Comparison of ENCODE assay signal across 9 mouse cellular contexts in the genomic region with DNA sequence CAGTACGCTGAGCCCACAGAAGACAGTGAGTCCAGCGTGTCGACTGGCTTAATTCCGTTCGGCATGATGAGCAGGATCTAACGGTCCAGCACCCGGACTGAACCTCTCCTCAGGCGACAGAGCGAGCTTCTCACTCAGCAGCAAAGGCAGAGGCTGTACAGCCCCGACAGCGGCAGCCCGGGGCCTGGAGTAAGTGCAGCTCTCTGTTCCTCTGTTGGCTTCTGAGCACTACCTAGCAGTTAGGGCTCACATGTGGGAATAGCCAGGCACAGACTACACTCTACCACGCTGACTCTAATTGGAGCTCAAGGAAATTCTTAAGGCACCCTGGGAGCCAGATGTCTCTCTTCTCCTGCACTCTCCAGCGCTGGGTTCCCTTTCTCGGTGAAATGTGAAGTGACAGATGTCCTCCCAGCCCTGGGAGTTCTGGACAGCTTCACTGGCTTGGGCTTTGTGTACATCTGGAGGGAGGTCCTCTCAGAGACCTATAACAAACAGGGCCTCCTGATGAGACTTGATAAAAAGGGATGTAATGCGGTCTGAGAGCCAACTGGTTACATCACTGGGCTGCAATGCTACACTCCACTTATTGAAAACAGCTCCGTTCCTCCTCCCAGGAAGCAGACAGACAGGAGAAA.
DNase-seq lines count a peak whose midpoint lies in the region; ATAC-seq and TF ChIP-seq lines count a peak whose summit lies in the region.
"Had no signal": no experiment of that assay in that cellular context is flagged by ENCODE, and none has a peak within 500 bp of the region (broad histone marks: within the 10 kb centered on the region; RNA-seq: fewer than 3 reads in every experiment).

No protein-coding gene starts in this region.

- ATAC-seq in heart, embryonic 11.5 days (replicated peaks; ENCODE audit: insufficient number of reproducible peaks, low FRiP score, low TSS enrichment): peak; percentile 67
- ATAC-seq in limb, embryonic 14.5 days (ENCODE audit: low FRiP score, low read depth): peak; percentile 74

- no peaks in the 10 kb centered on the region for H3K9me3 ChIP-seq in heart, embryonic 11.5 days (replicated peaks; ENCODE audit: control insufficient read depth, low read length)
- H3K9me3 ChIP-seq in limb, embryonic 14.5 days (ENCODE audit: control insufficient read depth, low read length): no peaks in the 10 kb centered on the region

- H3K4me2 ChIP-seq in heart, embryonic 11.5 days: peak overlapping the region; percentile 59
- H3K4me2 ChIP-seq in limb, embryonic 14.5 days (replicated peaks; ENCODE audit: low read depth, low read length, severe bottlenecking): peak overlapping the region; percentile 79

- peak overlapping the region; percentile 66 for H3K9ac ChIP-seq in heart, embryonic 11.5 days (ENCODE audit: low read depth, low read length)
- peak overlapping the region; percentile 81 for H3K9ac ChIP-seq in limb, embryonic 14.5 days (ENCODE audit: low read depth, low read length, severe bottlenecking)

- intact Hi-C loops in gastrocnemius, postnatal 14 days (cut with DNase I; ENCODE audit: low total_unique reads): no loop called here

- no peaks in the 10 kb centered on the region for H3K36me3 ChIP-seq in heart, embryonic 11.5 days (ENCODE audit: control insufficient read depth, insufficient read depth, low read length)
- peaks cover 8% of the 10 kb centered on the region; the same call in 1 of the 2 replicates for H3K36me3 ChIP-seq in limb, embryonic 14.5 days (ENCODE audit: control insufficient read depth, insufficient read depth, low read length)

- DNase-seq in gastrocnemius, postnatal 14 days: peak; percentile 38
- DNase-seq in gastrocnemius, adult 8-10 months (ENCODE audit: low spot score in 2 of 2): no peak
- peak; percentile 91 for DNase-seq in limb, embryonic 14.5 days (ENCODE audit: low spot score)
- peak; percentile 57 for DNase-seq in neural tube, embryonic 10.5 days (ENCODE audit: extremely low spot score, low spot score)
- DNase-seq in urinary bladder, adult 18-20 months (ENCODE audit: low spot score in 2 of 2): no peak
- no peak for DNase-seq in cerebellum, adult 9-11 months

- no peak for TF ChIP-seq CTCF in cortical plate, adult 2 months (IDR thresholded peaks at IDR 0.05; ENCODE audit: extremely low read depth, insufficient read depth, low read length)

- H3K4me3 ChIP-seq in cortical plate, adult 2 months (ENCODE audit: insufficient read depth, low read length): peak overlapping the region; percentile 69
- H3K4me3 ChIP-seq in heart, embryonic 11.5 days (ENCODE audit: low read depth, low read length): peak overlapping the region; percentile 38
- H3K4me3 ChIP-seq in limb, embryonic 14.5 days (replicated peaks; ENCODE audit: low read length): peak overlapping the region; percentile 59

- 20% methylated on average over 17 of the region's 17 CpGs for WGBS in heart, embryonic 11.5 days (ENCODE audit: insufficient replicate concordance)
- WGBS in limb, embryonic 14.5 days: 10% methylated on average over 17 of the region's 17 CpGs

- no peaks in the 10 kb centered on the region for H3K27me3 ChIP-seq in heart, embryonic 11.5 days (ENCODE audit: control insufficient read depth, insufficient read depth, low read length)
- no peaks in the 10 kb centered on the region for H3K27me3 ChIP-seq in limb, embryonic 14.5 days (ENCODE audit: control insufficient read depth, insufficient read depth, low read length)

- TF ChIP-seq POLR2A in cortical plate, adult 2 months (IDR thresholded peaks at IDR 0.05; ENCODE audit: extremely low read depth, insufficient read depth, low read length): 0 out of 2 replicates have a peak, but pooled peaks have one; percentile 22
- TF ChIP-seq POLR2A in limb, embryonic 14.5 days (IDR thresholded peaks at IDR 0.05; ENCODE audit: borderline replicate concordance, extremely low read depth, insufficient read depth, insufficient read length): peak; percentile 63; the same call in 1 of the 2 replicates

- peak overlapping the region; percentile 49 for H3K27ac ChIP-seq in cortical plate, adult 2 months (ENCODE audit: insufficient read depth, low read length)
- peak overlapping the region; percentile 84 for H3K27ac ChIP-seq in heart, embryonic 11.5 days (ENCODE audit: low read depth, low read length)
- peak overlapping the region; percentile 92 for H3K27ac ChIP-seq in limb, embryonic 14.5 days (replicated peaks; ENCODE audit: low read depth, low read length)
- H3K27ac ChIP-seq: macrophage had no signal

- peaks cover 25% of the 10 kb centered on the region for H3K4me1 ChIP-seq in cortical plate, adult 2 months (ENCODE audit: control insufficient read depth, insufficient read depth, low read length)
- peaks cover 73% of the 10 kb centered on the region for H3K4me1 ChIP-seq in heart, embryonic 11.5 days (ENCODE audit: control insufficient read depth, insufficient read depth, low read length)
- peaks cover 84% of the 10 kb centered on the region for H3K4me1 ChIP-seq in limb, embryonic 14.5 days (ENCODE audit: control insufficient read depth, insufficient read depth, low read length)

Comparison
In these comparisons a context has a peak if more than half of its experiments do, and no peak if none do; other contexts are left out.
1. DNase-seq: peak in gastrocnemius, postnatal 14 days (single experiment), limb, embryonic 14.5 days (single experiment) and neural tube, embryonic 10.5 days (single experiment); none in gastrocnemius, adult 8-10 months (0 of 2), urinary bladder, adult 18-20 months (0 of 2) and cerebellum, adult 9-11 months (single experiment).
2. Peak in every context shown above with its lines, with median percentiles within 50 percentile points of each other: H3K27ac ChIP-seq and H3K4me3 ChIP-seq.